Mouse (Mus musculus) CH12.LX (cell line): ENCODE measurements around the gene Tpcn1. TPM values are rescaled to one million over a fixed set of nuclear protein-coding genes. Genes with fewer than 3 reads are reported as not detected.

Experiments
- DNase-seq: peaks from one replicate; pipeline ENCODE4 v3.0.0-alpha.2; 2013; ENCODE audit errors: extremely low read depth
- H3K27ac ChIP-seq: 2 replicates; pipeline ENCODE4 v1.5.1; 2012; ENCODE audit warnings: low read depth, mild to moderate bottlenecking, control low read depth, moderate library complexity; ENCODE audit not compliant: insufficient read depth
- H3K27me3 ChIP-seq: replicated peaks from 2 replicates; pipeline ENCODE3; 2012; ENCODE audit warnings: inconsistent platforms
- H3K36me3 ChIP-seq, 2 experiments: replicated peaks in 1 of 2; 2 replicates each; pipeline versions ENCODE3 to v1.6.1; 2012; ENCODE audit warnings: inconsistent platforms in 1 of 2, low read length in 1 of 2, mild to moderate bottlenecking in 1 of 2, mixed read lengths in 1 of 2, moderate library complexity in 1 of 2; ENCODE audit not compliant: control insufficient read depth in 1 of 2, insufficient read depth in 1 of 2
- H3K4me1 ChIP-seq, 2 experiments: 2 replicates each; pipeline ENCODE4 v1.6.1; 2012; ENCODE audit warnings: inconsistent platforms in 1 of 2, moderate library complexity in 1 of 2; ENCODE audit not compliant: insufficient read depth in 2 of 2, control insufficient read depth in 1 of 2
- H3K4me2 ChIP-seq: 2 replicates; pipeline ENCODE4 v1.6.1; 2012; ENCODE audit warnings: low read depth, mild to moderate bottlenecking, control low read depth; ENCODE audit not compliant: poor library complexity, insufficient read depth, severe bottlenecking
- H3K4me3 ChIP-seq, 3 experiments: fragments of 150-350 bp in 1 of 3; sonication (generic) in 1 of 3; replicated peaks in 1 of 3; 2 replicates each; pipeline versions ENCODE3 to v1.5.1; 2011 to 2012; ENCODE audit warnings: low read depth in 2 of 3, low read length in 2 of 3, mild to moderate bottlenecking in 2 of 3, moderate library complexity in 2 of 3, control low read depth in 1 of 3, improper control_type of control experiment in 1 of 3, inconsistent platforms in 1 of 3, mixed read lengths in 1 of 3; ENCODE audit not compliant: poor library complexity in 1 of 3
- H3K79me2 ChIP-seq: replicated peaks from 2 replicates; pipeline ENCODE4 v1.6.1; 2012; ENCODE audit warnings: mild to moderate bottlenecking, moderate library complexity; ENCODE audit not compliant: control insufficient read depth, poor library complexity, insufficient read depth, severe bottlenecking; ENCODE audit errors: extremely low read depth
- H3K9ac ChIP-seq: 2 replicates; pipeline ENCODE4 v1.6.1; 2012; ENCODE audit warnings: low read depth, mild to moderate bottlenecking, control low read depth, moderate library complexity; ENCODE audit not compliant: insufficient read depth
- H3K9me3 ChIP-seq: replicated peaks from 2 replicates; pipeline ENCODE3; 2012; ENCODE audit warnings: low read length, inconsistent platforms, mixed read lengths
- BHLHE40 ChIP-seq: IDR thresholded peaks from 2 replicates; pipeline ENCODE4 v1.6.1; 2011; ENCODE audit warnings: mild to moderate bottlenecking, low read depth, low read length, improper control_type of control experiment
- CHD1 ChIP-seq: IDR thresholded peaks from 2 replicates; pipeline ENCODE4 v1.6.1; 2012; ENCODE audit warnings: low read depth, low read length, improper control_type of control experiment, inconsistent platforms
- CHD2 ChIP-seq: IDR thresholded peaks from 2 replicates; pipeline ENCODE4 v1.6.1; 2011; ENCODE audit warnings: low read length, improper control_type of control experiment
- CTCF ChIP-seq, 2 experiments: IDR thresholded peaks in 1 of 2; conservative IDR thresholded peaks in 1 of 2; 2 replicates each; pipeline ENCODE4 v1.5.1; 2011 to 2012; ENCODE audit warnings: low read depth in 2 of 2, low read length in 2 of 2, improper control_type of control experiment in 1 of 2, inconsistent platforms in 1 of 2, mild to moderate bottlenecking in 1 of 2, moderate library complexity in 1 of 2
- E2F4 ChIP-seq: IDR thresholded peaks from 2 replicates; pipeline ENCODE4 v1.6.1; 2011; ENCODE audit warnings: low read depth, low read length, improper control_type of control experiment; ENCODE audit not compliant: insufficient replicate concordance
- ELF1 ChIP-seq: IDR thresholded peaks from 2 replicates; pipeline ENCODE4 v1.6.1; 2014; ENCODE audit warnings: low read depth, mild to moderate bottlenecking, inconsistent platforms, low read length, improper control_type of control experiment
- EP300 ChIP-seq: IDR thresholded peaks from 2 replicates; pipeline ENCODE4 v1.6.1; 2011; ENCODE audit warnings: low read length, improper control_type of control experiment
- HCFC1 ChIP-seq: IDR thresholded peaks from 2 replicates; pipeline ENCODE4 v1.6.1; 2012; ENCODE audit warnings: low read depth, mild to moderate bottlenecking, inconsistent platforms, low read length, improper control_type of control experiment
- JUN ChIP-seq: IDR thresholded peaks from 2 replicates; pipeline ENCODE4 v1.6.1; 2011; ENCODE audit warnings: low read depth, mild to moderate bottlenecking, low read length, improper control_type of control experiment, moderate library complexity; ENCODE audit not compliant: insufficient read depth
- MEF2A ChIP-seq: IDR thresholded peaks from 2 replicates; pipeline ENCODE4 v1.6.1; 2014; ENCODE audit warnings: low read depth, mild to moderate bottlenecking, inconsistent platforms, low read length, improper control_type of control experiment, borderline replicate concordance
- PAX5 ChIP-seq: IDR thresholded peaks from 2 replicates; pipeline ENCODE4 v1.6.1; 2012; ENCODE audit warnings: low read length, inconsistent platforms, mixed read lengths
- POLR2AphosphoS2 ChIP-seq: IDR thresholded peaks from 2 replicates; pipeline ENCODE4 v1.6.1; 2011; ENCODE audit warnings: low read depth, low read length, improper control_type of control experiment
- RAD21 ChIP-seq: IDR thresholded peaks from 2 replicates; pipeline ENCODE4 v1.6.1; 2011; ENCODE audit warnings: low read depth, mild to moderate bottlenecking, low read length, improper control_type of control experiment, moderate library complexity
- RCOR1 ChIP-seq: conservative IDR thresholded peaks from 2 replicates; pipeline ENCODE4 v1.6.1; 2012; ENCODE audit warnings: low read depth, mild to moderate bottlenecking, inconsistent platforms, low read length, improper control_type of control experiment
- SMC3 ChIP-seq: IDR thresholded peaks from 2 replicates; pipeline ENCODE4 v1.6.1; 2011; ENCODE audit warnings: low read depth, low read length, improper control_type of control experiment
- TBP ChIP-seq: conservative IDR thresholded peaks from 2 replicates; pipeline ENCODE4 v1.6.1; 2011; ENCODE audit warnings: low read depth, low read length, improper control_type of control experiment
- UBTF ChIP-seq: IDR thresholded peaks from 2 replicates; pipeline ENCODE4 v1.6.1; 2012; ENCODE audit warnings: low read depth, mild to moderate bottlenecking, inconsistent platforms, low read length, improper control_type of control experiment, moderate library complexity
- USF2 ChIP-seq: conservative IDR thresholded peaks from 2 replicates; pipeline ENCODE4 v1.6.1; 2011; ENCODE audit warnings: low read depth, low read length, improper control_type of control experiment
- ZC3H11A ChIP-seq: IDR thresholded peaks from 2 replicates; pipeline ENCODE4 v1.6.1; 2012; ENCODE audit warnings: low read depth, mild to moderate bottlenecking, inconsistent platforms, low read length, improper control_type of control experiment
- ZKSCAN1 ChIP-seq: IDR thresholded peaks from 2 replicates; pipeline ENCODE4 v1.6.1; 2012; ENCODE audit warnings: low read depth, inconsistent platforms, low read length, improper control_type of control experiment, borderline replicate concordance
- ZMIZ1 ChIP-seq: IDR thresholded peaks from 2 replicates; pipeline ENCODE4 v1.6.1; 2012; ENCODE audit warnings: low read depth, mild to moderate bottlenecking, inconsistent platforms, low read length, improper control_type of control experiment
- ZNF384 ChIP-seq: IDR thresholded peaks from 2 replicates; pipeline ENCODE4 v1.6.1; 2012; ENCODE audit warnings: low read depth, low read length, improper control_type of control experiment, inconsistent platforms
- dilution Hi-C: fragments of 300-500 bp; cut with MboI; formaldehyde crosslinking; loops from 2 replicates; pipeline ENCODE4 v1.14.3; 2020; ENCODE audit warnings: low sequenced_read_pairs; ENCODE audit not compliant: extremely low pct_unique_long_range_greater_than_20kb, extremely low pct_ligation_motif_present
- in situ Hi-C: fragments of 300-500 bp; cut with MboI; formaldehyde crosslinking; loops from 3 replicates; pipeline ENCODE4 v1.14.3; 2019; ENCODE audit warnings: low sequenced_read_pairs, low pct_ligation_motif_present, low pct_unique_long_range_greater_than_20kb, mixed read lengths
- polyA plus RNA-seq: library from polyadenylated mRNA; unstranded; fragments of >175 nt; gene quantifications from 2 replicates; pipeline ENCODE4 v1.2.1, GENCODE M21; 2012; ENCODE audit warnings: low read depth; ENCODE audit not compliant: insufficient read length
- total RNA-seq, 2 experiments: library from RNA; depleted of rRNA; stranded (reverse); fragments of 300-350 nt in 1 of 2; fragments of >200 nt in 1 of 2; gene quantifications; 2 replicates each; pipeline ENCODE4 v1.2.3; 2012 to 2014

Gene Tpcn1
- total and polyA plus RNA-seq, 3 experiments: 0.90 to 5.4 (median 2.2) TPM

GRCm38 (mm10) chr5:120600946-120601668 lies 12.6 kb upstream of the Tpcn1 start:
- TF ChIP-seq ZMIZ1 (no peak), CHD2 (no peak), CTCF (conservative IDR thresholded peaks at IDR 0.05 in 1 of 2, IDR thresholded peaks at IDR 0.05 in 1 of 2; ENCODE audit: low read depth in 2 of 2, low read length in 2 of 2) (peak; percentile 41 to 72; a peak in 3 of 4 replicates), RAD21 (peak; percentile 46), HCFC1 (no peak), SMC3 (peak; percentile 66)
- no peak overlapping the region for H3K9ac ChIP-seq
- peaks cover 13% of the 10 kb centered on the region for H3K27me3 ChIP-seq
- H3K27ac ChIP-seq: no peak overlapping the region
- in situ Hi-C loops (loop anchor here (25.0 kb wide), 2 partner anchors 339 to 464 kb away; no protein-coding TSS in a partner anchor), dilution Hi-C loops (no loop called here)
- peaks cover 3% of the 10 kb centered on the region in 2 experiments; a peak in 3 of 4 replicates for H3K4me1 ChIP-seq
- H3K79me2 ChIP-seq: no peaks in the 10 kb centered on the region
- no peak overlapping the region for H3K4me2 ChIP-seq
- H3K4me3 ChIP-seq: no peak overlapping the region
- DNase-seq: no peak
- no peaks in the 10 kb centered on the region for H3K9me3 ChIP-seq
- H3K36me3 ChIP-seq: peaks cover 0 to 2% of the 10 kb centered on the region in 2 experiments

- Histone ChIP-seq H3K27ac (no peak overlapping the region), H3K4me1 (peaks cover 0 to 3% of the 10 kb centered on the region in 2 experiments; a peak in 2 of 4 replicates), H3K27me3 (peaks cover 18% of the 10 kb centered on the region), H3K4me2 (no peak overlapping the region), H3K79me2 (no peaks in the 10 kb centered on the region), H3K9me3 (no peaks in the 10 kb centered on the region), H3K4me3 (no peak overlapping the region)
- in situ Hi-C loops: loop anchor here (25.0 kb wide), 2 partner anchors 337 to 462 kb away; no protein-coding TSS in a partner anchor
- no peak for DNase-seq
- dilution Hi-C loops: no loop called here
- no peak for TF ChIP-seq PAX5
- no peak for TF ChIP-seq MEF2A
- no peak for TF ChIP-seq CHD2
- no peak for TF ChIP-seq ZNF384
- no peak for TF ChIP-seq TBP
- no peak for TF ChIP-seq E2F4
- TF ChIP-seq ELF1: no peak
- TF ChIP-seq JUN: no peak
- no peak for TF ChIP-seq UBTF
- TF ChIP-seq BHLHE40: no peak
- TF ChIP-seq ZKSCAN1: no peak
- no peak for TF ChIP-seq RCOR1
- TF ChIP-seq POLR2AphosphoS2: no peak
- no peak for TF ChIP-seq ZC3H11A
- no peak for TF ChIP-seq USF2
- no peak for TF ChIP-seq CHD1
- no peak for TF ChIP-seq EP300
- TF ChIP-seq CTCF (conservative IDR thresholded peaks at IDR 0.05 in 1 of 2, IDR thresholded peaks at IDR 0.05 in 1 of 2; ENCODE audit: low read depth in 2 of 2, low read length in 2 of 2): no peak
- TF ChIP-seq, all 38 proteins: peak for 0
- no peak overlapping the region for H3K9ac ChIP-seq
- no peaks in the 10 kb centered on the region for H3K36me3 ChIP-seq
Measured at GRCm38 (mm10) chr5:120599625-120600024, 11.2 kb upstream of the Tpcn1 start.
